Mouse (Mus musculus) CH12.LX (cell line): ENCODE results near the gene Irak3.

ENCODE experiments used
- CHD2 ChIP-seq: IDR thresholded peaks from 2 replicates; pipeline ENCODE4 v1.6.1; 2011; ENCODE audit warnings: low read length, improper control_type of control experiment
- CTCF ChIP-seq, 2 experiments: IDR thresholded peaks in 1 of 2; conservative IDR thresholded peaks in 1 of 2; 2 replicates each; pipeline ENCODE4 v1.5.1; 2011 to 2012; ENCODE audit warnings: low read depth in 2 of 2, low read length in 2 of 2, improper control_type of control experiment in 1 of 2, inconsistent platforms in 1 of 2, mild to moderate bottlenecking in 1 of 2, moderate library complexity in 1 of 2
- ELF1 ChIP-seq: IDR thresholded peaks from 2 replicates; pipeline ENCODE4 v1.6.1; 2014; ENCODE audit warnings: low read depth, mild to moderate bottlenecking, inconsistent platforms, low read length, improper control_type of control experiment
- EP300 ChIP-seq: IDR thresholded peaks from 2 replicates; pipeline ENCODE4 v1.6.1; 2011; ENCODE audit warnings: low read length, improper control_type of control experiment
- GABPA ChIP-seq: IDR thresholded peaks from 2 replicates; pipeline ENCODE4 v1.6.1; 2012; ENCODE audit warnings: low read depth, low read length, improper control_type of control experiment, inconsistent platforms; ENCODE audit not compliant: insufficient replicate concordance
- HCFC1 ChIP-seq: IDR thresholded peaks from 2 replicates; pipeline ENCODE4 v1.6.1; 2012; ENCODE audit warnings: low read depth, mild to moderate bottlenecking, inconsistent platforms, low read length, improper control_type of control experiment
- IRF4 ChIP-seq: IDR thresholded peaks from 2 replicates; pipeline ENCODE4 v1.6.1; 2014; ENCODE audit warnings: low read depth, mild to moderate bottlenecking, inconsistent platforms, low read length, improper control_type of control experiment
- MAZ ChIP-seq: IDR thresholded peaks from 2 replicates; pipeline ENCODE4 v1.6.1; 2012; ENCODE audit warnings: low read depth, mild to moderate bottlenecking, inconsistent platforms, low read length, improper control_type of control experiment, moderate library complexity
- MYC ChIP-seq: IDR thresholded peaks from 2 replicates; pipeline ENCODE4 v1.6.1; 2011; ENCODE audit warnings: low read depth, mild to moderate bottlenecking, improper control_type of control experiment, low read length
- POLR2A ChIP-seq: IDR thresholded peaks from 2 replicates; pipeline ENCODE4 v1.6.1; 2011; ENCODE audit warnings: low read depth, mild to moderate bottlenecking, improper control_type of control experiment, low read length
- RAD21 ChIP-seq: IDR thresholded peaks from 2 replicates; pipeline ENCODE4 v1.6.1; 2011; ENCODE audit warnings: low read depth, mild to moderate bottlenecking, low read length, improper control_type of control experiment, moderate library complexity
- TCF12 ChIP-seq: IDR thresholded peaks from 2 replicates; pipeline ENCODE4 v1.6.1; 2014; ENCODE audit warnings: low read depth, mild to moderate bottlenecking, inconsistent platforms, low read length, improper control_type of control experiment
- USF1 ChIP-seq: IDR thresholded peaks from 2 replicates; pipeline ENCODE4 v1.6.1; 2014; ENCODE audit warnings: low read depth, mild to moderate bottlenecking, inconsistent platforms, low read length, improper control_type of control experiment
- ZNF384 ChIP-seq: IDR thresholded peaks from 2 replicates; pipeline ENCODE4 v1.6.1; 2012; ENCODE audit warnings: low read depth, low read length, improper control_type of control experiment, inconsistent platforms

- no peak for TF ChIP-seq CTCF (conservative IDR thresholded peaks at IDR 0.05 in 1 of 2, IDR thresholded peaks at IDR 0.05 in 1 of 2; ENCODE audit: low read depth in 2 of 2, low read length in 2 of 2)
- TF ChIP-seq POLR2A: no peak
- no peak for TF ChIP-seq USF1
- no peak for TF ChIP-seq MYC
- no peak for TF ChIP-seq RAD21
- no peak for TF ChIP-seq GABPA
- TF ChIP-seq HCFC1: no peak
- no peak for TF ChIP-seq MAZ
- no peak for TF ChIP-seq CHD2
- TF ChIP-seq TCF12: no peak
- no peak for TF ChIP-seq ELF1
- TF ChIP-seq IRF4: no peak
- no peak for TF ChIP-seq EP300
- TF ChIP-seq ZNF384: no peak
Observed at GRCm38 (mm10) chr10:120163490-120163889, 38.4 kb downstream of the Irak3 start.
